Mouse (Mus musculus): ENCODE measurements around the gene Lca5l. TPM values are rescaled to one million over a fixed set of nuclear protein-coding genes. Genes with fewer than 3 reads are reported as not detected.
A peak's percentile ranks its signal among the peaks of the same experiment; 100 is the strongest.

Lca5l gene
- 1.6 TPM in 2 replicates for polyA plus RNA-seq (2015; fragmentation: Nextera tagmentation; extraction: Ambion mirVana)

GRCm38 (mm10) chr16:96191531-96192506 lies at the start of gene Lca5l:
Lca5l (minus strand) TSS chr16:96192271.
- H3K9me3 ChIP-seq, result no peaks in the 10 kb centered on the region
- peaks cover 7% of the 10 kb centered on the region for H3K4me1 ChIP-seq (replicated peaks)
- no peaks in the 10 kb centered on the region for H3K36me3 ChIP-seq
- peak within 1 kb of the TSS; percentile 75 for H3K4me3 ChIP-seq
- H3K27ac ChIP-seq (replicated peaks), result peak within 1 kb of the TSS; percentile 81
- peak within 1 kb of the TSS; percentile 67 for H3K4me2 ChIP-seq
- no peaks in the 10 kb centered on the region for H3K27me3 ChIP-seq
- H3K9ac ChIP-seq, result peak within 1 kb of the TSS; percentile 82
- peak; percentile 98 for ATAC-seq (ENCODE audit: low read depth)
- under 1% methylated on average over 77 of the region's 77 CpGs for WGBS

DNA sequence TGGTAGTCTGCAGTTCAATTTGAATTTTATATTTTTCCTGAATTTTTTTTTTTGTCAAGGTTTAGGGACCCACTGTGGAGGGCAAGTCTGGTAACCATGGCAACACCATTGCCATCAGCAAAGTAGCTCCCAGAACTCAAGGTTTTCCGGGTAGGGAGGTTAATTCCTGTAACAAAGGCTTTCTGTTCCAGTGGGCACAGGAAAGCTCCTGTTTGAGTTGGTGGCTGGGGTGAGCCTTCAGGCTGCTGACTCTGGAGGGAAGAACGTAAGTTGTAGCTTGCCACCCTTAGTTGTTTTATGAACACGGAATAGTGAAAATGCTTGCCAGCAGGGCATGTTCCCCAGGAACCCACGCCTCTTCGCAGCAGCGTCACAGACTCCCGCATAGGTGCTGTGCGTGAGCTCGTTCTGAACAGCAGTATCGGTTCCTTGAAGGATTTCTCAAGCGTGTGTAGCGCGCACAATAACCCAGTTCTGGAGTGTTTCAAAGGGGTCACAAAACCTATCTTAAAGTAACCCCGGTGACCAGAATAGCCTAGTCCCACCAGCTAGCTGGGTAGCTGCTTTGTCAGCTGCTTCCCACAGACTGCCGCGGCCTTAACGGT lies 43.4 kb upstream of the Lca5l start, which contains the start of gene B3galt5:
TSS of gene B3galt5 (plus strand) at position 436 of the 605 bp plus-strand sequence.
- no peak for ATAC-seq (ENCODE audit: low read depth)
- no peak within 1 kb of the TSS; the same call in 1 of the 2 replicates for H3K9ac ChIP-seq
- H3K27ac ChIP-seq (replicated peaks), result peak within 1 kb of the TSS; percentile 40; the same call in 1 of the 2 replicates

GRCm38 (mm10) chr16:96233996-96234395 lies 41.9 kb upstream of the Lca5l start:
- H3K27me3 ChIP-seq, result no peaks in the 10 kb centered on the region
- H3K27ac ChIP-seq (replicated peaks), result no peak overlapping the region
- WGBS, result 89% methylated on average over 8 of the region's 8 CpGs
- H3K4me1 ChIP-seq (replicated peaks), result peaks cover 7% of the 10 kb centered on the region; the same call in 1 of the 2 replicates
- no peak overlapping the region for H3K4me2 ChIP-seq
- ATAC-seq (ENCODE audit: low read depth), result no peak
- no peak overlapping the region for H3K9ac ChIP-seq
- H3K4me3 ChIP-seq, result no peak overlapping the region
- no peaks in the 10 kb centered on the region for H3K9me3 ChIP-seq
- no peaks in the 10 kb centered on the region for H3K36me3 ChIP-seq

More for the DNA sequence above, 43.4 kb upstream of the Lca5l start, which contains the start of gene B3galt5:
- H3K27me3 ChIP-seq, result no peaks in the 10 kb centered on the region
- peak within 1 kb of the TSS; percentile 36 for H3K4me2 ChIP-seq
- no peak within 1 kb of the TSS for H3K4me3 ChIP-seq
- H3K36me3 ChIP-seq, result no peaks in the 10 kb centered on the region
- H3K9me3 ChIP-seq, result no peaks in the 10 kb centered on the region
- 58% methylated on average over 17 of the region's 17 CpGs for WGBS
- H3K4me1 ChIP-seq (replicated peaks), result peaks cover 7% of the 10 kb centered on the region; the same call in 1 of the 2 replicates

DNA sequence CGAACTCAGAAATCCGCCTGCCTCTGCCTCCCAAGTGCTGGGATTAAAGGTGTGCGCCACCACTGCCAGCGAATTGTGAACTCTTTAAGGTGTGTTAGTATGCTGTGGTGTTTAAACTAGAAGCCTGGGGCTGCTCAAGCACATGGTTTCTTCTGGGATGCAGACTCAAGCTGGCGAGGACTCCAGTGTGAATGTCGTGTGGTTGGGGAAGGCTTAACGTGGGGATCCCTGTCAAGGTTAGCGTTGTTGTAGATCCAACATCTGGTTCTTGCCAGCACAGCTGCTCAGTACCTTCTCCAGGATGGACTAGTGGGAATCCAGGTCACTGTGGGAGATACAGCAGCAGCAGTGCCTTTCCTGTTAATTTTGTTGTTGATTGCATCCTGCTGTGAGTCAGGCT lies 39.9 kb upstream of the Lca5l start:
- Histone ChIP-seq H3K27ac (replicated peaks) (no peak overlapping the region), H3K9ac (no peak overlapping the region), H3K27me3 (no peaks in the 10 kb centered on the region), H3K4me3 (no peak overlapping the region), H3K9me3 (no peaks in the 10 kb centered on the region), H3K4me1 (replicated peaks) (peaks cover 7% of the 10 kb centered on the region; the same call in 1 of the 2 replicates), H3K36me3 (no peaks in the 10 kb centered on the region), H3K4me2 (no peak overlapping the region)
- WGBS, result 91% methylated on average over 8 of the region's 8 CpGs
- no peak for ATAC-seq (ENCODE audit: low read depth)

DNA sequence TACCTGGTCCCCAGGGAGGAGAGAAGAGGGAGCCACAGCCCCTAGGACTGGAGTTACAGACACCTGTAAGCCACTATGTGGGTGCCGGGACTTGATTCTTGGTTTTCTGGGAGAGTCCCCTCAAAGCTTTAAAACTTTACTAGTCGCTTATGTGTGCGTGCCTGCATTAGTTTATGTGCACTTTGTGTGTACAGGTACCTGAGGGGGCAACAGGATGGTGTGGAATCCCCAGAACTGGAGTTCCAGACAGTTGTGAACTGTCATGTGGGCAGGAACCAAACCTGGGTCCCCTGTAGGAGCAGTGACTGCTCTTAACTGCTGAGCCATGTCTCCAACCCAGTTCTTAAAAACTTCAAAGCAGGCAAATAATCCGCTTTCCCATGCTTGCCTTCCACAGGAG lies 39.2 kb upstream of the Lca5l start:
- H3K9ac ChIP-seq, result no peak overlapping the region
- 93% methylated on average over 4 of the region's 4 CpGs for WGBS

GRCm38 (mm10) chr16:96230411-96230810 lies 38.3 kb upstream of the Lca5l start:
- no peak overlapping the region for H3K27ac ChIP-seq (replicated peaks)
- WGBS, result 33% methylated on average over 11 of the region's 11 CpGs
- H3K4me2 ChIP-seq, result no peak overlapping the region
- peaks cover 2% of the 10 kb centered on the region; the same call in 1 of the 2 replicates for H3K4me1 ChIP-seq (replicated peaks)
- no peaks in the 10 kb centered on the region for H3K36me3 ChIP-seq
- ATAC-seq (ENCODE audit: low read depth), result peak; percentile 74; the same call in 1 of the 2 replicates
- no peaks in the 10 kb centered on the region for H3K9me3 ChIP-seq
- no peak overlapping the region for H3K9ac ChIP-seq
- H3K27me3 ChIP-seq, result no peaks in the 10 kb centered on the region
- H3K4me3 ChIP-seq, result no peak overlapping the region

More for the DNA sequence above, 39.2 kb upstream of the Lca5l start:
- Histone ChIP-seq H3K4me1 (replicated peaks) (peaks cover 7% of the 10 kb centered on the region; the same call in 1 of the 2 replicates), H3K4me2 (no peak overlapping the region), H3K9me3 (no peaks in the 10 kb centered on the region), H3K4me3 (no peak overlapping the region), H3K27me3 (no peaks in the 10 kb centered on the region), H3K36me3 (no peaks in the 10 kb centered on the region), H3K27ac (replicated peaks) (no peak overlapping the region)
- ATAC-seq (ENCODE audit: low read depth), result no peak

DNA sequence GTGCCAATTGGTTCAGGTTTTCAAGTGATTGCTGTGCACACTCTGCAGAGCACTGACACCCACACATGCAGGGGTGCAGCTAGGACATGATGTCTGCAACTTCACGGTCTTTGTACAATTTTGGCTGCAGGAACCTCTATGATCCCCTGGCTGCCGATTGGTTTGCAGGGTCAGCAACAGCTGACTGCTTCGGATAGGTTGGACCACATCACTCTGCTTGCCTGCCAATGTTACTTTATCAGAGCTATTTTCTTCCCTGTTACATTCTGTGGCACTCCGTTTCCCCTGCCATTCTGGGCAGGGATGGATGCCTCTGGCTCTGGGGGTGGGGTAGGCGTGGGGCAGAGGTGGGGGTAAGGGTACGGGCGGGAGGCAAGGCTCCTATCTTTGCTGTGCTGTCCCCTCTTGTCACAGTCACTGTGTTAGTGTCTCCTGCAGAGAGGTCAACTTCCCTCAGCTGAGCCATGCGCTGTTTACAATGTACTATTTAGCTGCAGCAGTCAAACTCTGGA lies 37.0 kb upstream of the Lca5l start:
- H3K4me2 ChIP-seq, result no peak overlapping the region
- H3K4me1 ChIP-seq (replicated peaks), result no peaks in the 10 kb centered on the region; the same call in 1 of the 2 replicates
- no peak overlapping the region for H3K9ac ChIP-seq
- H3K4me3 ChIP-seq, result no peak overlapping the region
- H3K9me3 ChIP-seq, result no peaks in the 10 kb centered on the region
- no peak for ATAC-seq (ENCODE audit: low read depth)
- 51% methylated on average over 8 of the region's 8 CpGs for WGBS
- no peak overlapping the region for H3K27ac ChIP-seq (replicated peaks)
- H3K36me3 ChIP-seq, result no peaks in the 10 kb centered on the region
- no peaks in the 10 kb centered on the region for H3K27me3 ChIP-seq

- Histone ChIP-seq H3K4me3 (no peak overlapping the region), H3K27me3 (no peaks in the 10 kb centered on the region), H3K4me2 (no peak overlapping the region), H3K9ac (no peak overlapping the region), H3K4me1 (replicated peaks) (no peaks in the 10 kb centered on the region; the same call in 1 of the 2 replicates), H3K36me3 (no peaks in the 10 kb centered on the region), H3K9me3 (no peaks in the 10 kb centered on the region), H3K27ac (replicated peaks) (no peak overlapping the region)
- ATAC-seq (ENCODE audit: low read depth), result no peak
- WGBS, result 76% methylated on average over 13 of the region's 13 CpGs
Observed at GRCm38 (mm10) chr16:96228438-96228837, 36.4 kb upstream of the Lca5l start.

DNA sequence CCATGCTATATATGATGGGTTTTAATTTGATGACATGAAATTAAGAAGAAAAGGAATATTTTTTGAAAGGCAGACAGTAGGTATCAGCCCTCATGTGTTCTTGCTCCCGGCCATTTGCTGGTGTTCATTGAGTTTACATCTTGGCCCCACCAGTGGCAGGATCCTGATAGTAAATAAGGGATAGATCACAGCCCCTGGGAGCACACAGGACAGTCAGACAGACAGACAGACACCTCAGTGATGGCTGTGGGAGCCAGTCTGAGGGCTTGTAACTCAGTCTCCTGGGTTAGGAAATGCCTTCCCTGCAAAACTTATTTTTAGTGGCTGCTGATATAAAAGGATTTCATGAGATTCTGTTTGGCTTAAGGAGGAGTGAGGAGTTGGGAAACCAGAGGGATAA lies 30.4 kb upstream of the Lca5l start:
- Histone ChIP-seq H3K4me1 (replicated peaks) (no peaks in the 10 kb centered on the region), H3K4me2 (no peak overlapping the region), H3K9ac (no peak overlapping the region), H3K36me3 (no peaks in the 10 kb centered on the region), H3K27me3 (no peaks in the 10 kb centered on the region), H3K27ac (replicated peaks) (no peak overlapping the region), H3K4me3 (no peak overlapping the region), H3K9me3 (no peaks in the 10 kb centered on the region)
- no peak for ATAC-seq (ENCODE audit: low read depth)
- 76% methylated on average over 1 of the region's 1 CpGs for WGBS

DNA sequence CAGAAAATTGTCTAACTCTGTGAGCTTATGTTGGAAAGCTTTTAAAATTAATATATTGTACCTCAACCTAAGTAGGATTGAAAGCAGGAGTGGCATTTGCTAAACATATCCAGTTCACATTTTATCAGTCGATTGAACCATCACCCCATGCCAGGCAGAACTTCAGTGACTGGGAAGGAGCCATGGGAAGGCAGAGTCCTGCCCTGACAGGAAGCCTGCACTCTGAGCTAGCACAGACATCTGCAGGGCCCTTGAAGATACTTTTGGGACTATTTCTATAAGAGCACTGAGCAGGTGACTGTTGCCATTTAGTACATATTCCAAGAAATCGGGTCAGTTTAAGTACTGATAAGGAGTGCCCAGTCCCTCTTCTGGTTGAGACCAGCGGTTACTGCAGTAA lies 29.9 kb upstream of the Lca5l start:
- Histone ChIP-seq H3K36me3 (no peaks in the 10 kb centered on the region), H3K4me1 (replicated peaks) (no peaks in the 10 kb centered on the region), H3K27ac (replicated peaks) (no peak overlapping the region), H3K4me2 (no peak overlapping the region), H3K9me3 (no peaks in the 10 kb centered on the region), H3K4me3 (no peak overlapping the region), H3K9ac (no peak overlapping the region), H3K27me3 (no peaks in the 10 kb centered on the region)
- ATAC-seq (ENCODE audit: low read depth), result no peak
- 88% methylated on average over 3 of the region's 3 CpGs for WGBS

- WGBS, result 78% methylated on average over 5 of the region's 5 CpGs
- Histone ChIP-seq H3K9ac (no peak overlapping the region), H3K27me3 (no peaks in the 10 kb centered on the region)
Observed at GRCm38 (mm10) chr16:96221491-96221890, 29.4 kb upstream of the Lca5l start.

DNA sequence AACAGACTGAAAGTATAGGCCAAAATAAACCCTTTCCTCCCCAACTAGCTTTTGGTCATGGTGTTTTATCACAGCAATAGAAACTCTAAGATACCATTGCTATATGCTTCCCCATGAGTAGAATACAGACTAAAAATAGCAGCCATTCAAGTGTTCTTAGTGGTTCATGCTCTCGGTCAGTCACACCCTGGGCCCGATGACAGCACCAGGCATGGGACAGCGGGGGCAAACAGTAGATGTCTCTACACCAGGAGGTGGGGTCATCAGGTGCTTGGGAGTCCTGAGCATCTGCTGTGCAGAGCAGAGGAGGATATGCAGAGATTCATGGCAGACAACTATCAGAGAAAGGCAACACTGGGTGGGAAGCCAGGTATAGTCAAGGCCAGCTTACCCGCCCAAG lies 21.0 kb upstream of the Lca5l start:
- Histone ChIP-seq H3K27ac (replicated peaks) (no peak overlapping the region), H3K4me1 (replicated peaks) (no peaks in the 10 kb centered on the region), H3K36me3 (no peaks in the 10 kb centered on the region), H3K9me3 (peaks cover 8% of the 10 kb centered on the region), H3K27me3 (no peaks in the 10 kb centered on the region), H3K4me2 (no peak overlapping the region), H3K9ac (no peak overlapping the region), H3K4me3 (no peak overlapping the region)
- WGBS, result 89% methylated on average over 4 of the region's 4 CpGs
- ATAC-seq (ENCODE audit: low read depth), result no peak

More at GRCm38 (mm10) chr16:96221491-96221890, 29.4 kb upstream of the Lca5l start:
- no peaks in the 10 kb centered on the region for H3K9me3 ChIP-seq
- H3K4me2 ChIP-seq, result no peak overlapping the region
- H3K4me3 ChIP-seq, result no peak overlapping the region
- no peaks in the 10 kb centered on the region for H3K36me3 ChIP-seq
- no peak for ATAC-seq (ENCODE audit: low read depth)
- no peak overlapping the region for H3K27ac ChIP-seq (replicated peaks)
- H3K4me1 ChIP-seq (replicated peaks), result no peaks in the 10 kb centered on the region
